Mouse (Mus musculus) liver, adult 2 months (tissue): ENCODE measurements around the gene Pik3ap1.

Experiments used
- CTCF ChIP-seq: fragments of 200-500 bp; IDR thresholded peaks from 2 replicates; pipeline ENCODE4 v1.5.1; 2011; ENCODE audit warnings: low read depth, low read length, control low read depth
- POLR2A ChIP-seq: fragments of 200-500 bp; IDR thresholded peaks from 2 replicates; pipeline ENCODE4 v1.6.1; 2011; ENCODE audit warnings: low read length, control low read depth; ENCODE audit not compliant: insufficient read depth; ENCODE audit errors: extremely low read depth

GRCm38 (mm10) chr19:41362963-41363362, 21.9 kb downstream of the Pik3ap1 start:
- no peak for TF ChIP-seq CTCF
- no peak for TF ChIP-seq POLR2A
